Mouse (Mus musculus) monocyte, adult 2 months (primary cell): ENCODE results near the gene Gm49510.

Experiments
- DNase-seq, 2 experiments: peaks; one replicate each; pipeline ENCODE4 v3.0.0; 2022; ENCODE audit warnings: low spot score in 2 of 2, low read depth in 1 of 2

Gene Gm49510

DNA sequence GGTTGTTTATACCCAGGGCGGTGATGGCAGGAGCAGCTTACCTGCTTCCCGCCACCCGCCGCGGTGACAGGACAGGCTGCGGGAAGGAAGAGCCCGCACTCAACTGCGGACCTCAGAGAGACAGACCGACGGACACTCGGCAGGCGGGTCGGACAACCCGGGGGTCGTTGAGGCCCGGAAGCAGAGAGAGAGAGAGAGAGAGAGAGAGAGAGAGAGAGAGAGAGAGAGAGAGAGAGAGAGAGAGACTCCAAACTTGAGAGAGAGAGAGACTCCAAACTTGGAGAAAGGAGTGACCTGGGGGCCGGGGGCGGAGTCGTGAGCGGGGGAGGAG lies at the start of gene Gm49510:
TSS of gene Gm49510 (plus strand) at position 259 of the 331 bp plus-strand sequence.
- DNase-seq, result no peak

DNA sequence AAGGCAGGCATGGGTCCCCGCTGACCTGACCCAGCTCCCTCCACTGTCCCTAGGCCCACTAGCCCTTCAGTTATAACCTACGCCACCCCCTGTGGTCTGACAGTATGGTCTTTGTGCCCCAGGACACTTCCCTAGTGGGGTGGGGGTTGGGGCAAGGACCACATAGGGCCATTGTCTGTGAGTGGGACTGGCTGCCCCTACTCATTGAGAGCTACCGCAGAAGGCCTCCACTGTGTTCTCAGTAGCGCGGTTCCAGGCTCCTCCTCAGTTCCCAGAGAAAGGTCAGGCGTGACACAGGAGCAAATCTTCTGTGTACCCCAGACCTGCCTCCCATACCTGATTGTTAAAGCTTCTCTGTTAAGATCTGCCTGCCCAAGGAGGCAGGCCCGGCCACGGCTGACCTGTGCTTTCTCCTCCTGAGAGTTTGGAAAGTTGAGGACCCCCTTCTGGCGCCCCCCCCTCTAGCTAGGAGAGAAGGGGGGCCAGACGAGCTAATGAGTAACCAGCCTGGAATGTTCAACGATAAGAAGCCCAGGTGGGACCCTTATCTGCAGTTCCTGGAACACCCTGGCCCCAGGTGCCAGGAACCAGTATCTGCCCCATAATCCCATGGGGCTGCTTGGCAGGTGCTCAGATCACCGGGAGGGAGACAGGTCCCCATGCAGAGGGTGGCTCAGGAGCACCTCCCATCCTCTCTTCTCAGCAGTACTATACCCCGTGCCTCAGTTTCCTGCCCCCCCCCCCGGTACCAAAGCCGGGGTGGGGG lies 49.2 kb upstream of the Gm49510 start:
- no peak for DNase-seq

DNA sequence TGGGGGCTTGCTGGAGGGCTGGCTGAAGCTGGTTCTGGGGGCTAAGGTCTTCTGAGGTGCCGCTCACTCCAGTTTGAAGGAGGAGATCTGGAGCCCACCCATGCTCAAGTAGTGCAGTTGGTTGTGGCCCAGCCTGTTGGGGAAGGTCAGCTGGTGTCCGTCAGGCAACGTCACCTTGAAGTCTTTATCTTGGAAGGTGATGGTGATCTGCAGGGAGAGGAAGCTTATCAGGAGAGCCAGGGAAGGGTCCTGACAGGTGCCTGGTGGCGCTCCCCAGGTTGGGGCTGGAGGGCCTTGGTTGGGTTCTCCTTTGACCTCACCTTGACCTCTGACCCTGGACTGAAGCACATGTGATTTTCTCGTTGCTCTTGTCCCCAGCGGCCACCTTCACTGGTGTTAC lies 48.5 kb upstream of the Gm49510 start:
- no peak for DNase-seq

DNA sequence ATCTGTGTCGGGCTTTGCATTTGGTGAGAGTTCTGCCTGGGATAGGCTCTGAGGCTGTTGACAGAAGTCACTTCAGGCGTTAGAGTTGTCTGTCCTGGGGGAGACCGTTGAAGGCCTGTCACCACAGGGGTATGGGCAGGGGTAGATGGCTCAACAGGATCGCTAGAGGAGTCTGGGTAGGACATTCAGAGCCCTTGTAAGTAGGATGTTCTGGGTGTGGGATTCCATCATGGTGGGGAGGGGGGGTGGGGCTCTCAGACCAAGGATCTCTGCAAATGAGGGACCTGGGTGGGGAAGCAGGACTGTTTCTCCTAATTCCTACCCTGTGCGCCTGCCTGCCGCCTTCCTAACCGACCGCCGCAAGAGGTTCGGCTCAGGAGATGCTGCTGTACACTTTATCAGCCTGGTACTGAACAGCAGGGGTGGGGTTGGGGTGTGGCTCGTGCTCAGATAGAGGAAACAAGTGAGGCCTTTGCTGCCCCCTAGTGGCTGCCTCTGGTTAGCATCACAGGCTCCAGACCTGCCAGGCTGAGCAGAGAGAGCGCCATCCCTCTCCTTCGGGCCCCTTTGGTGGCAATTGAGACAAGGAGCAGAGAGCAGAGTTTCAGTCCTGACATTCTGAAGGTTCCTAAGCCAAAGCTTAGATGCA lies 47.8 kb upstream of the Gm49510 start:
- peak; percentile 61 to 82 for DNase-seq

DNA sequence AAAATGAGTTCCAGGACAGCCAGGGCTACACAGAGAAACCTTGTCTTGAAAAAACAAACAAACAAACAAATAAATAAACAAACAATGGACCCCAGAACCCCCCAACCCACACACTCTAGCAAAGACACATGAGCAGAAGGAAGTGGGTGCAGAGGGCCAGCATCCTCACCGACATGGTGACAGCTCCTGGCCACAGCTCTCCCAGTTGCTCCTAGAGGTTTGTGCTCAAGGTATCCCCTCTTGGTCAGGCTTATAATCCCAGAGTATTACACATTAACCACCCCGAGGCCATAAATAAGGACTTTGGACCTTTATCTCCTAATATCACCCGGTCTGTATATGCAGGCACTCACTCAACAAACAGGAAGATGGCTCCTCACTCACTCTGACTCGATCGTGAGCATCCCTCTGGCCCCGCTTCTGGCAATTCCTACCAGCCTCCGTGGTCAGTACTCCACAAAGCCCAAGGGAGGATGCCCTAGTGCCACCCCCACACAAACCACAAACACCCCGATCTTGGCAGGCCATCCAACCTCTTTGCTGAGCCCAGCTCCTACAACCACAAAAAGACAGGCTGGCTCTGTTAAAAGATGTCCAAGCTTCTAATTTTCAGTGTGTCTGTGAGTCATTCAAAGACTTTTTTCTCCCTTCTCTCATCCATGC lies 44.0 kb upstream of the Gm49510 start, which contains the start of gene Lgals2:
TSS of gene Lgals2 (minus strand) at position 227 of the 663 bp plus-strand sequence.
- DNase-seq, result no peak

DNA sequence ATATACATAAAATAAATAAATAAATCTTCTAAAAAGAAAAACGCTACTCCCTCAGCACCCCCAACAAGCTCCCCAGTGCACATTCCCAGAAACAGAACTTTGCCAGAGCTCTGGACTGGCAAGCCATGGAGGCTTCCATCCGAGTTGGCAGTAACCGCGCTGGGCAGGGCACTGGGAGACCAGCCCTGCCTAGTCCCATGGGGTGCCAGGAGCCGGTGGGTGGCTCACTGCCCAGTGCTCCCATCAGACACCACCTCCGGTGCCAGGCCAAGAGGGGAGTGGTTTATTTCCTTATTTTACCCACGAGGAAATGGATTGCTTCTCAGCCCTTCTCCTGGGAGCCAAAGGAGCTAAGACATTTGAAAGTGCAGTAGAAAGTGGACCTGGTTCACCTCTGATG lies 42.5 kb upstream of the Gm49510 start:
- DNase-seq, result no peak

DNA sequence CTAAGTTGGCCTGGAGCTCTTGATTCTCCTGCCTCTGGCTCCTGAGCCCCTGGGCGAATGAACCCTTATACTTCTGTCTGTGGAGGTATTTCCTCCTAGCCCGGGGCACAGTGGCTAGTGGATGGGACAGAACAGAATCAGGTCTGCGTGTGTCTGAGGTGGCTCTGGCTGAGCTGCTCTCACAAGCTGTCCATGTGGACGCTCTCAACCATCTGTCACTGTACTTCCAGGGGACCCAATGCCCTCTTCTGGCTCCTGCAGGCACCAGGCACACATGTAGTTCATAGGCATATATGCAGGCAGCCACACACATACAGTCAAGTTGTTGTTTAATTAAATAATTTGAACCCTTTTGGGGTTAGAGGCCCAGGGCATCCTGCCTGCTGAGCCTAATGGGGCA lies 40.2 kb upstream of the Gm49510 start:
- DNase-seq, result no peak

DNA sequence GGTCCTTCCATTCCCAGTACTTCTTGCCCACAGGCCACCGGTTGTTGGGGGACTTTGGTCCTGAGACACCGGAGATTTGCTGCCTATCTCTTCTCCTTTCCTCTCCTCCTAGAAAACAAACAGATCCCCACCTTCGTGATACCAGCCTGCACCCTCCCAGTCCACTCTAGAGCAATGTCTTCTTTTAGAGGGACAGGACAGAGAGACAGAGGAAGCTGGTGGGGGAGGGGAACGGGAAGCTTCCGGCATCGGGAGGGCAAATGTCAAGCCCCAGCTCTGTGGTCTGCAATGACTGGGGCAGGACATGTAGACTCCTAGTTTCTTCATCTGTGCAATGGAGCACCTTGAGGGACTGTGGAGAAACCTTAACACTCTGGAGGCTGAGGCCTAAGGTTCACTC lies 39.8 kb upstream of the Gm49510 start:
- DNase-seq, result no peak

DNA sequence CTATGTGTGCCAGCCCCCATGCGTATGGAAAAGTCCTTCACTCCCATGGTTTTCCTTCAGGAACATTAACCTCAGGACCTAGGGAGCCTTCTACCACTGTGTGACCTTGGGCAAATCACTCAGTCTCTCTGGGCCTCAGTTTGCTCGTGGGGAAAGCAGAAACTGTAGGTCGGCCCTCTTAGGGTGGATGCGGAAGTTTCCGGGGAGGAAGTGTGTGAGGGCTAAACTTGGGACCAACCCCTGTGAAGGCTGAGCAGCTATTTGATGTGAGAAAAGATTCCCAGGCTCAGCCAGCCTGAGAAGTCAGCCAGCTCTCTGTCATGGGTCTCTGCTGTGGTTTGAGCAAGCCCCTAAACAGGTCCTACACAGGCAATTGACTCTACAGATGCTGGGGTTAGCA lies 37.2 kb upstream of the Gm49510 start:
- DNase-seq, result no peak

DNA sequence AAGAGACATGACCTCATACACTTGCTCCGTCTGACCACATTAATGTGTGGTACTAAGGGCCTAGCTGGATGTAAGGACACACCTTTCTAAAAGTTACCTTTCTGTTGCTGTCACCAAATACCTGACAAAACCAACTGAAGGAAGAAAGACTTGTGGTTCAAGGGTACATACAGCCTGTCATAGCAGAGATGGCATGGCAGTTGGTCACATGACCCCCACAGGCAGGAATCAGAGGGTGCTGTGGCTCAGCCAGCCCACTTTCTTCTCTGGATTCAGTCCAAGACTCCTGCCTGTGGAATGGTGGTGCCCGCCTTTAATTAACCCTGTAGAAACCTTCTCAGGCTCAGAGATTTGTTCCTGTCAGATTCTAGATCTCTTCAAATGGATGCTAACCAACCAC lies 36.3 kb upstream of the Gm49510 start:
- DNase-seq, result no peak

DNA sequence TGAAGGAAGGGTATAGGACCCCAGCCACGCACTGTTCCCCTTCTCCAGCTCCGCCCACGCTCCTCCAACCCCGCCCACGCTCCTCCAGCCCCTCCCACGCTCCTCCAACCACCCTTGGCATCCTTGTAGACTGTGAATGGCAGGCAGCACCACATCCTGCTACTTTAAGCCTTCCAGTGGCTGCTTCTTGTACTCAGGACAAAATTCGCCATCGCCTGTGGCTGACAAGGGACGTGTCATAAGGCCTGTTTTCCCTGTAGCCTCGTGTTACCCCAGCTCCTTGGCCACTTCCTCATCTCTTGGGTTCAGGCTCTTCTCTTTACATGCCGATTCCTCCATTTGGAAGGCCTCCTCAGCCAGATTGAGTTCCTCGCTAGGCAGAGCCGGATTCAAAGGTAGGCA lies 35.6 kb upstream of the Gm49510 start:
- peak in 1 of 2 experiments; percentile 59 for DNase-seq

DNA sequence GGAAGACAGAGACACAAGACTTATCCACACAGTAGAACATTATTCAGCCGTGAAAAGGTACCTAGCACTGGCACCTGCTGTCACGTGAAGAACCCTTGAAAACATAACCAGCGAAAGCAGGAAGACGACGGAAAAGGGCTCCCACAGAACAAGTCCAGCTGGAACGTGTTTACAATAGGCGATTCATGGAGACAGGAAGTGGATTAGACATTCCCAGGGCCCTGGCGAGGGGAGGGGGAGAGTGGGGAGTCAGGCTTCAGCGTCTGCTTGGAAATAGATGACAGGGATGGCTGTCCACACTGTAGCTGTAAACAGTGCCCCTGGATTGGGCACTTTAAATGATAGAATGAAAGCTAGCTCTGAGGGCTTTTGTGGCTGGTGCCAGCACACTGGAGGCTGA lies 31.1 kb upstream of the Gm49510 start:
- DNase-seq, result no peak

DNA sequence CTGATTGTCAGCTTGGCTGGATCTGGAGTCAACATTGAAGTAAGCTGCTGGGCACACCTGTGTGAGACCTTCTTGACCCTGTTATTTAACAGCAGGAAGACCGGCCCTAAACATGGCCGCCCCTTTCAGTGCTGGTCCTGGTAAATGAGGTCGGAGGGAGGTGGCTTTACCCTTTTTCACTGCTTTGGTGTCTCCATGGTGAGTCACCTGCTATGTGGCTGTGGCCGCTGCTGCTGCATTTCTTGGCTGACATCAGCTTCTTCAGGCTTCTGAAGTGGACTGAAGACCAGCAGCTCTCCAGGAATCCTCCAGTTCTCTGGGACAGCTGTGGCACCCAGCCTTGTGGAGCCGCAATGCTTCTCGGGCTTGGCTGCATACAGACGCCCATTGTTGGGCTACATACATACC lies 30.6 kb upstream of the Gm49510 start:
- no peak for DNase-seq

DNA sequence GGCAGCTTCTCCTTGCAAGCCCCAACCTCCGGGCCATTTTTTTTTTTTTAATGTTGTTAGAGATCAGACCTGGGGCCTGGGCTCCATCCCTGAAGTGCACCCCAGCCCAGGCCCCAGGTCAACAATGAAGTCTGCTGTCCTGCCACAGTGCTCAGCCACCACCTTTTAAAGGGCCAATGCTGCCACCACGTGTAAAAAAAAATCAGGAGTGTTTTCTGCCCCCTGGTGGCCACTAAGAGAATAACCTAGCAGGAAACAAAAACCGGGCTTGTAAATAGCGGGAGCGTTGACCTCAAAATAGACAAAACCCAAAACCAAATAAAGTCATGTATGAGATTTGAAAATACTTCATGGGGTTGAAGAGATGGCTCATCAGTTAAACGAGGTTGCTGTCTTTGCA lies 29.7 kb upstream of the Gm49510 start:
- no peak for DNase-seq

DNA sequence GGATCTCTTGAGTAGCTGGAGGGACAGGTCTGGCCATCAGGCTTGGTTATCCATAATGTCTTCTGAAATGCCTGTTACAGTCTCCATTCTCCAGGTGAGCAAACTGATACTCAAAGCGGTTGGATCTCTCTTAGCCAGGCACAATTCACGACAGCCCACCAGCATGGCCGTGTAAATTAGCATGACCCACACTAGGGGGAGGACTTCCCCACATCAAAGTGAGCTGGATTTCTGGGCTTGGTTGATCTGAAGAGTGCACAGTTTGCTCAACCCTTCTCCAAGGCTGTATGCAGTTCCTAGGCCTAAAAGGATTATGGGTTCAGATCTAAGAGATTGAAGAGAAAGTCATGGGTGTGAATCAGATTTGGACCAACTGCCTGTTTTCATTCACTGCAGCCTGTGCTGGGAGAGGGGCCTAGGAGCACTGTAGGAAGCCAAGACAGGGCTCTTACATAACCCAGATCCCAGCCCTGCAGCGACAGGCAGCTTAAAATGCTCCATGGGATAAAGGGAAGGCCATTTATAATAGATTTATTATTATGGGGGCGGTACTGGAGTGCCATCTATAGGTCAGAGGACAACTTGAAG lies 27.4 kb upstream of the Gm49510 start:
- DNase-seq, result no peak

DNA sequence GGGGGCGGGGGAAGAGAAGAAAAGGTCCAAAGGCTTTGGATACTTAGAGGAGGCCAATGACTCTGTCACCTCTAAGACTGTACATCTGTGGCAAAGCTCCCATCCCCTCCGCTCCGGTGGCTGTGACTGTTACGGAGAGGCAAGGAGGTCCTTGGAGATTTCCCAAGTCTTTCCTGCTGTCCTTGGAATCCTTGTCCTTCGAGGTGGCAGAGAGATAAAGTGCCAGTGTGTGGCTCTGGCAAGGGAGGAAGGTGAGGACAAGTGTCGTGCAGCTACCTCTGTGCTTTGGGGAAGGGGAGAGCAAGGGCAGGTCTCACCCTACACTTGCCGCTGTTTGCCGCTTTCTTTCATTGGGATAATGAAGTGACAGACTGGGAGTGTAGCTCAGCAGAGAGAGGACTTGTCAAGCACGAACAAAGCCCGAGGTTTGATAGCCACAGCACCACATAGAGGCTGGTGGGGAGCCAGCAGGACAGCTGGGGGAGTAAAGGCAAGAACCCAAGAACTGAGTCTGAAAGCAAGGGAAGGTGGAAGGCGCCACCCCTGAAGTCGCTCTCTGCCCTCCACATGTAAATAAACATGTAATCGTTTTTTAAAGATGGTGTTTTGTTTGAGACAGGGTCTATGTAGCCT lies 25.5 kb upstream of the Gm49510 start:
- DNase-seq, result no peak

DNA sequence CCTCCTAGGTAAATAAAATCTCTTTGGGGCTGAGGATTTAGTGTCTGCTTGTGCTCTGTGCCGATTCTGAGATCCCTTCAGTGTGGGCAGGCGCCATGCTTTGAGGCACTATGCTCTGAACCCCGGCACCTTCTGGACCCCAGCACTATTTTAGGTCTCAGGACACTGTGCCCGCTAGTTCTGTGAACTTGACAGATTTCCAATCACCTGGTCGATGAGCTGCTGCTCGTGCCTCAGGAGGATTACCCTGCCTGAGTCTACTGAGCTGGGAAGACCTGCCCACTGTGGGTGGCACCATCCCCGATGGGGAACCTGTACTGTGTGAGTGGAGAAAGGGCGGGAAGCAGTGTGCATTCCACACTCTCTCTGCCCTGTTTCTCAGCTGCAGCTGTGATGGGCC lies 24.5 kb upstream of the Gm49510 start:
- DNase-seq, result no peak

DNA sequence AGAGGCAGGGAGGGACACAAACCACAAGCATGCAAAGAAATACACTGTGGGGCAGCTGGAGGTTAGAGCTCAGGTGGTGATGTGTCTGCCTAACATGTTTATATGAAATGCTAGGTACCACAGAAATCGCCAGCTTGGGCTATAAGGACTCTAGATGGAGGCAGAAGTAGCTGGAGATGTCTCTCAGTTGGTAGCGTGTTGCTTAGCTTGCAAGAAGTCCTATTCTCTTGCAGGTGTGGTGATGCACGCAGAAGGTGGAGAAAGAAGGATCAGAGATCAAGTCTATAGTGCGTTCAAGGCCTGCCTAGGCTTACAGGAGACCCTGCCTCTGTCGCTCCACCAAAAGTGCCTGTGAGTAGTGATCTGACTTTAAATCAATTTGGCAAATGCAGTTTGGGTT lies 23.9 kb upstream of the Gm49510 start:
- DNase-seq, result no peak

DNA sequence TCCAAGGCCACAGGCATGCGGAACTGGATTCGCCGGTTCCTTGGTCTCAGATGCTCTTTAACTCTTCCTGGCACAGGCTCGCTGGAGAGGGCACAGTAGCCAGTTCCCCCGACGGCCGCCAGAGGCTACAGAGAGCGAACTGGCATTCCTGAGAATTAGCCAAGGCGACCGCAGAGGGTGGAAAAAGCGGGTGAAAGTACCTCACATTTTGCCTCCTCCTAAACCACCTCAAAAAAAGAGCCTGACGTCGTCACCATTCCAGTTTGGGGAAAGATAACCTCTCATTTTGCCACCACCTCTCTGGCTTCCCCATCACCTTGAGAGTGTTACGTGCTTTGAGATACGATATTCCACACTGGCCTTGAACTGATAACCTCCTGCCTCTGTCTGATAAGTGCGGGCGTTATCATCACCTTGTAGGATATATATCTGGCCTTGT lies 23.2 kb upstream of the Gm49510 start:
- DNase-seq, result no peak

DNA sequence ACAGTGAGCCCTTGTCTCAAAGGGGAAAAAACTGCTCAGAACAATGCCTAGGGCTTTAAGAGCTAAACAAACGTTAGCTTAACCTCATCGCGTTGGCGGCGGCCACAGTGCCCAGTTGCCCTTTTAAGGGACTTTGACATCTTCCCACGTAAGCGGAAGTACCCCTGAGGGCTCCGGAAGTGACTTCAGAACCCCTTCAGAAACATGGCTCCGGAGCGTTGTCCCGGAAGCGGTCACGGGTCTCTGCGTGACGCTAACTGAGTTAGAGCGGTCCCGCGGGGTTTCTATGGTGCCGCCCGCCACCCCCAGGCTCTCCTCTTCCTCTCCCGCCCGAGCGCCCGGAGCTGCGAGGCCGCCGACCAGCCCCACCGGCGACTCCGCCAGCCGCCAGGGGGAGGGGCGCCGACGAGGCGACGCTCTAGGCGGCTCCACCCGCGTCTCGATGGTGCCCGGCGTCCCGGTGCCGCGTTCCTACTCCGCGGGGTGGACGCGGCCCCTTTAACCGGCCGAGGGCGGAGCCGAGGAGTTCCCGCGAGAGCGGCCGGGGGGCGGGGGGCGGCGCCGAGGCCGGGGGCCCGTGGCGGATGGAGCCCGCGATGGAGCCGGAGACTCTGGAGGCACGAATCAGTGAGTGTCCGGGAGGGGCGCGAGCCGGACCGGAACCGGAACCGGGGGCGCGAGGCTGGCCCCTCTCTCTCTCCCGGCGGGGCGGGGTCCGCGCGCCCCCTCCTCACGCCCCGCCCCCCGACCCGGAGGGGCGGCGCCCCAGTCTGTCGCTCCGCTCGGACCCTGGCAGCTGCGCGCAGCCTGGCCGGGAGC lies 22.3 kb upstream of the Gm49510 start, which contains the start of gene Gga1:
TSS of gene Gga1 (plus strand) at position 200 of the 819 bp plus-strand sequence.
- peak; percentile 79 to 91 for DNase-seq
